Mouse (Mus musculus) hindbrain, embryonic 14.5 days (tissue): ENCODE results near the gene Crispld2. TPM values are rescaled to one million over a fixed set of nuclear protein-coding genes. Genes with fewer than 3 reads are reported as not detected.

Experiments
- ATAC-seq: fragments of 200-750 bp; cut with Nextera tagmentation; 2 replicates; pipeline ENCODE4 v1.8.0; 2017; ENCODE audit warnings: moderate number of reproducible peaks, mild to moderate bottlenecking, moderate TSS enrichment, moderate library complexity; ENCODE audit not compliant: low FRiP score
- DNase-seq: peaks from one replicate; pipeline ENCODE4 v3.0.0-alpha.2; 2015; ENCODE audit warnings: low spot score
- H3K27ac ChIP-seq: fragments of 300-500 bp; sonication (generic); 2 replicates; pipeline ENCODE4 v1.5.1; 2014; ENCODE audit warnings: mild to moderate bottlenecking, moderate library complexity
- H3K27me3 ChIP-seq: fragments of 300-500 bp; sonication (generic); 2 replicates; pipeline ENCODE4 v1.6.1; 2014; ENCODE audit warnings: mild to moderate bottlenecking, low read length, mixed read lengths; ENCODE audit not compliant: control insufficient read depth, insufficient read depth
- H3K36me3 ChIP-seq: fragments of 300-500 bp; sonication (generic); replicated peaks from 2 replicates; pipeline ENCODE4 v1.6.1; 2014; ENCODE audit not compliant: control insufficient read depth, insufficient read depth
- H3K4me1 ChIP-seq: fragments of 300-500 bp; sonication (generic); replicated peaks from 2 replicates; pipeline ENCODE4 v1.6.1; 2014; ENCODE audit warnings: antibody characterized with exemption, low read length, mixed read lengths; ENCODE audit not compliant: control insufficient read depth, insufficient read depth
- H3K4me2 ChIP-seq: fragments of 300-500 bp; sonication (generic); replicated peaks from 2 replicates; pipeline ENCODE4 v1.6.1; 2014; ENCODE audit warnings: mild to moderate bottlenecking, moderate library complexity
- H3K4me3 ChIP-seq: fragments of 300-500 bp; sonication (generic); replicated peaks from 2 replicates; pipeline ENCODE4 v1.5.1; 2014; ENCODE audit warnings: mild to moderate bottlenecking, low read length
- H3K9ac ChIP-seq: fragments of 300-500 bp; sonication (generic); 2 replicates; pipeline ENCODE4 v1.6.1; 2014
- H3K9me3 ChIP-seq: fragments of 300-500 bp; sonication (generic); 2 replicates; pipeline ENCODE4 v1.6.1; 2016; ENCODE audit warnings: low read length; ENCODE audit not compliant: control insufficient read depth
- WGBS: fragments of 180-500 bp; shearing (Covaris S2); extraction: QIAGEN DNeasy Blood & Tissue Kit; methylation state at CpG from one replicate; pipeline ENCODE4 v1.1.7; 2014; 5-methylcytosine and 5-hydroxymethylcytosine counted together
- polyA plus RNA-seq: library from polyadenylated mRNA; unstranded; fragments of >200 nt; fragmentation: Nextera tagmentation; extraction: Ambion mirVana; gene quantifications from 2 replicates; pipeline ENCODE4 v1.2.1, GENCODE M21; 2014

Gene Crispld2
- 1.4 and 2.0 TPM in 2 replicates for polyA plus RNA-seq

- Histone ChIP-seq H3K27me3 (peaks cover 28% of the 10 kb centered on the region), H3K4me2 (peak within 1 kb of the TSS; percentile 62), H3K9me3 (no peaks in the 10 kb centered on the region), H3K27ac (no peak within 1 kb of the TSS), H3K9ac (no peak within 1 kb of the TSS; the same call in 1 of the 2 replicates), H3K4me1 (peaks cover 6% of the 10 kb centered on the region; the same call in 1 of the 2 replicates), H3K36me3 (no peaks in the 10 kb centered on the region), H3K4me3 (peak within 1 kb of the TSS; percentile 32)
- WGBS = under 1% methylated on average over 25 of the region's 25 CpGs
- ATAC-seq (peak; percentile 88), DNase-seq (peak; percentile 80)
Observed at GRCm38 (mm10) chr8:119992249-119992648, at the start of gene Crispld2. Gene Crispld2, plus strand, starts transcription at chr8:119992438.

- H3K36me3 ChIP-seq = peaks cover 59% of the 10 kb centered on the region
- 95% methylated on average over 10 of the region's 10 CpGs for WGBS
- no peaks in the 10 kb centered on the region for H3K27me3 ChIP-seq
- H3K27ac ChIP-seq = no peak overlapping the region
- no peak for ATAC-seq
- DNase-seq = no peak
- H3K9ac ChIP-seq = no peak overlapping the region
- no peak overlapping the region for H3K4me3 ChIP-seq
- H3K9me3 ChIP-seq = no peaks in the 10 kb centered on the region
- no peaks in the 10 kb centered on the region for H3K4me1 ChIP-seq
- H3K4me2 ChIP-seq = no peak overlapping the region
Observed at GRCm38 (mm10) chr8:119943616-119944015, 48.6 kb upstream of the Crispld2 start.

- no peak overlapping the region for H3K9ac ChIP-seq
- no peak overlapping the region for H3K4me2 ChIP-seq
- H3K9me3 ChIP-seq = no peaks in the 10 kb centered on the region
- ATAC-seq (peak; percentile 48; the same call in 1 of the 2 replicates), DNase-seq (peak; percentile 79)
- 65% methylated on average over 9 of the region's 9 CpGs for WGBS
- no peaks in the 10 kb centered on the region for H3K27me3 ChIP-seq
- H3K36me3 ChIP-seq = peaks cover 60% of the 10 kb centered on the region
- no peaks in the 10 kb centered on the region for H3K4me1 ChIP-seq
- H3K4me3 ChIP-seq = no peak overlapping the region
- no peak overlapping the region for H3K27ac ChIP-seq
Observed at GRCm38 (mm10) chr8:119944096-119944811, 48.0 kb upstream of the Crispld2 start.

- Histone ChIP-seq H3K36me3 (peaks cover 67% of the 10 kb centered on the region), H3K27me3 (no peaks in the 10 kb centered on the region), H3K27ac (no peak overlapping the region), H3K4me2 (no peak overlapping the region), H3K9ac (no peak overlapping the region), H3K9me3 (no peaks in the 10 kb centered on the region), H3K4me3 (no peak overlapping the region), H3K4me1 (no peaks in the 10 kb centered on the region)
- WGBS = 76% methylated on average over 8 of the region's 8 CpGs
- no peak for DNase-seq
- no peak for ATAC-seq
Observed at GRCm38 (mm10) chr8:119946326-119946865, 45.8 kb upstream of the Crispld2 start.

GRCm38 (mm10) chr8:119947653-119948052 lies 44.6 kb upstream of the Crispld2 start:
- ATAC-seq (no peak), DNase-seq (no peak)
- 83% methylated on average over 19 of the region's 19 CpGs for WGBS
- Histone ChIP-seq H3K4me2 (no peak overlapping the region), H3K4me3 (no peak overlapping the region), H3K27me3 (no peaks in the 10 kb centered on the region), H3K36me3 (peaks cover 67% of the 10 kb centered on the region), H3K4me1 (no peaks in the 10 kb centered on the region), H3K9ac (no peak overlapping the region), H3K27ac (no peak overlapping the region), H3K9me3 (no peaks in the 10 kb centered on the region)

- 75% methylated on average over 15 of the region's 15 CpGs for WGBS
- Histone ChIP-seq H3K9me3 (no peaks in the 10 kb centered on the region), H3K4me2 (no peak overlapping the region), H3K4me3 (no peak overlapping the region), H3K4me1 (no peaks in the 10 kb centered on the region), H3K27ac (no peak overlapping the region), H3K36me3 (peaks cover 68% of the 10 kb centered on the region), H3K27me3 (no peaks in the 10 kb centered on the region), H3K9ac (no peak overlapping the region)
- ATAC-seq = no peak
- DNase-seq = no peak
Observed at GRCm38 (mm10) chr8:119948340-119948739, 43.9 kb upstream of the Crispld2 start.

GRCm38 (mm10) chr8:119952282-119952681 lies 40.0 kb upstream of the Crispld2 start:
- no peak overlapping the region for H3K9ac ChIP-seq
- 72% methylated on average over 7 of the region's 7 CpGs for WGBS
- no peak overlapping the region for H3K4me2 ChIP-seq
- peaks cover 91% of the 10 kb centered on the region for H3K36me3 ChIP-seq
- H3K4me1 ChIP-seq = no peaks in the 10 kb centered on the region
- ATAC-seq (no peak), DNase-seq (no peak)
- H3K4me3 ChIP-seq = no peak overlapping the region
- H3K9me3 ChIP-seq = no peaks in the 10 kb centered on the region
- no peak overlapping the region for H3K27ac ChIP-seq
- H3K27me3 ChIP-seq = no peaks in the 10 kb centered on the region

GRCm38 (mm10) chr8:119952747-119953146 lies 39.5 kb upstream of the Crispld2 start:
- 73% methylated on average over 5 of the region's 5 CpGs for WGBS
- no peak overlapping the region for H3K27ac ChIP-seq
- no peak overlapping the region for H3K9ac ChIP-seq
- DNase-seq (no peak), ATAC-seq (no peak)
- H3K27me3 ChIP-seq = no peaks in the 10 kb centered on the region
- H3K4me3 ChIP-seq = no peak overlapping the region
- H3K9me3 ChIP-seq = no peaks in the 10 kb centered on the region
- H3K4me1 ChIP-seq = no peaks in the 10 kb centered on the region
- H3K36me3 ChIP-seq = peaks cover 92% of the 10 kb centered on the region
- H3K4me2 ChIP-seq = no peak overlapping the region

- H3K27me3 ChIP-seq = no peaks in the 10 kb centered on the region
- DNase-seq (no peak), ATAC-seq (no peak)
- H3K4me2 ChIP-seq = no peak overlapping the region
- H3K4me1 ChIP-seq = no peaks in the 10 kb centered on the region
- H3K9ac ChIP-seq = no peak overlapping the region
- no peaks in the 10 kb centered on the region for H3K9me3 ChIP-seq
- 95% methylated on average over 8 of the region's 8 CpGs for WGBS
- no peak overlapping the region for H3K27ac ChIP-seq
- H3K36me3 ChIP-seq = peaks cover 80% of the 10 kb centered on the region
- no peak overlapping the region for H3K4me3 ChIP-seq
Observed at GRCm38 (mm10) chr8:119955333-119955732, 36.9 kb upstream of the Crispld2 start.
